24 mouse cellular contexts compared by ENCODE assay signal in the genomic region with DNA sequence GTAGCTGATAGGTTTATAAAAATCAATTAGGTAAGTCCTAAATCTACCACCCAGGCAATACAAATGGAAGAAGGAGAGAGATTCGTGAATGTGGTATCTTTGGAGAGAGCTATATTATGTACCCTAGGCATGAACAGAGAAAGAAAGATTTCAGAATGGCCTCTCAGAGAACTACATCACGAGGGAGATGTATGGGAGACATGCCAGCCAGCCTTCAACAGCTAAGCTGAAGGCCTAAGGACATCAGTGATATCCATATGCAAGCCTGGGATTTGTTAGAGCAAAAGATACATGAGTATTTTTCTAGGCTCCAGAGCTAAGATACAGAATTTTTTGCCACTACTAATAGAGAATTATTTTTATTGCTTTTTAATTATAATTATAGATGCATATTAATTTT.
A peak's percentile ranks its signal among the peaks of the same experiment; 100 is the strongest.
DNase-seq lines count a peak whose midpoint lies in the region; ATAC-seq and TF ChIP-seq lines count a peak whose summit lies in the region.
"Had no signal": no experiment of that assay in that cellular context is flagged by ENCODE, and none has a peak within 500 bp of the region (broad histone marks: within the 10 kb centered on the region; RNA-seq: fewer than 3 reads in every experiment).

No protein-coding gene starts in this region.

- no peak for TF ChIP-seq POLR2A in heart, adult 2 months (IDR thresholded peaks at IDR 0.05; ENCODE audit: insufficient read depth, low read depth, low read length)

- H3K4me3 ChIP-seq in heart, adult 2 months, result no peak overlapping the region
- no peak overlapping the region for H3K4me3 ChIP-seq in heart, embryonic 16.5 days (ENCODE audit: low read length)
- no peak overlapping the region for H3K4me3 ChIP-seq in midbrain, embryonic 11.5 days (ENCODE audit: low read depth, low read length)
- H3K4me3 ChIP-seq in midbrain, postnatal 0 days (ENCODE audit: low read depth, low read length), result no peak overlapping the region
- H3K4me3 ChIP-seq: embryonic facial prominence, embryonic 10.5 days; embryonic facial prominence, embryonic 12.5 days; forebrain, embryonic 13.5 days had no signal

- H3K79me2 ChIP-seq in heart, adult 2 months (replicated peaks; ENCODE audit: control insufficient read depth, insufficient read depth, low read length), result no peaks in the 10 kb centered on the region

- no peaks in the 10 kb centered on the region for H3K27me3 ChIP-seq in heart, adult 2 months (ENCODE audit: control insufficient read depth, insufficient read depth, low read length)
- H3K27me3 ChIP-seq in heart, embryonic 16.5 days (ENCODE audit: control insufficient read depth, insufficient read depth, low read length), result no peaks in the 10 kb centered on the region
- no peaks in the 10 kb centered on the region for H3K27me3 ChIP-seq in midbrain, embryonic 11.5 days (ENCODE audit: control insufficient read depth, insufficient read depth, low read length)
- no peaks in the 10 kb centered on the region for H3K27me3 ChIP-seq in midbrain, postnatal 0 days (ENCODE audit: insufficient read depth, low read length)
- H3K27me3 ChIP-seq: embryonic facial prominence, embryonic 12.5 days; forebrain, embryonic 13.5 days had no signal

- no peaks in the 10 kb centered on the region for H3K4me1 ChIP-seq in heart, adult 2 months (ENCODE audit: control insufficient read depth, insufficient read depth, low read length)
- peaks cover 5% of the 10 kb centered on the region; the same call in 1 of the 2 replicates for H3K4me1 ChIP-seq in heart, embryonic 16.5 days (ENCODE audit: control insufficient read depth, insufficient read depth, low read length)
- H3K4me1 ChIP-seq in midbrain, embryonic 11.5 days (ENCODE audit: control insufficient read depth, insufficient read depth, low read length), result no peaks in the 10 kb centered on the region
- no peaks in the 10 kb centered on the region for H3K4me1 ChIP-seq in midbrain, postnatal 0 days (ENCODE audit: insufficient read depth, low read length)
- H3K4me1 ChIP-seq: embryonic facial prominence, embryonic 10.5 days; embryonic facial prominence, embryonic 12.5 days; forebrain, embryonic 13.5 days had no signal

- no peak overlapping the region for H3K9ac ChIP-seq in heart, adult 2 months (ENCODE audit: low read depth, low read length)
- no peak overlapping the region for H3K9ac ChIP-seq in heart, embryonic 16.5 days (ENCODE audit: low read length)
- H3K9ac ChIP-seq in midbrain, embryonic 11.5 days (ENCODE audit: low read length), result no peak overlapping the region
- no peak overlapping the region for H3K9ac ChIP-seq in midbrain, postnatal 0 days (replicated peaks; ENCODE audit: low read length, poor library complexity, severe bottlenecking)
- H3K9ac ChIP-seq: embryonic facial prominence, embryonic 12.5 days; forebrain, embryonic 13.5 days had no signal

- no peaks in the 10 kb centered on the region for H3K36me3 ChIP-seq in heart, adult 2 months (ENCODE audit: control insufficient read depth, insufficient read depth, low read length)
- no peaks in the 10 kb centered on the region for H3K36me3 ChIP-seq in heart, embryonic 16.5 days (ENCODE audit: control insufficient read depth, insufficient read depth)
- no peaks in the 10 kb centered on the region for H3K36me3 ChIP-seq in midbrain, embryonic 11.5 days (ENCODE audit: control insufficient read depth, insufficient read depth, low read length)
- no peaks in the 10 kb centered on the region for H3K36me3 ChIP-seq in midbrain, postnatal 0 days (ENCODE audit: insufficient read depth, low read length)
- H3K36me3 ChIP-seq: embryonic facial prominence, embryonic 10.5 days; embryonic facial prominence, embryonic 12.5 days; G1E had no signal

- intact Hi-C loops in heart, adult 2 months (cut with DNase I), result no loop called here
- intact Hi-C loops in heart, postnatal 10 days (cut with DNase I), result no loop called here

- TF ChIP-seq EP300 in heart, adult 2 months (IDR thresholded peaks at IDR 0.05; ENCODE audit: insufficient read depth, low read depth, low read length), result no peak

- H3K27ac ChIP-seq in heart, adult 2 months, result no peak overlapping the region
- no peak overlapping the region for H3K27ac ChIP-seq in heart, embryonic 16.5 days (ENCODE audit: low read length)
- no peak overlapping the region for H3K27ac ChIP-seq in midbrain, embryonic 11.5 days (ENCODE audit: low read depth, low read length)
- H3K27ac ChIP-seq in midbrain, postnatal 0 days (ENCODE audit: low read depth, low read length), result no peak overlapping the region
- H3K27ac ChIP-seq: embryonic facial prominence, embryonic 10.5 days; embryonic facial prominence, embryonic 12.5 days; forebrain, embryonic 13.5 days had no signal

- peak; percentile 75 for ATAC-seq in heart, embryonic 16.5 days (replicated peaks; ENCODE audit: extremely low read depth, insufficient read depth, low FRiP score)
- no peak for ATAC-seq in midbrain, embryonic 11.5 days (ENCODE audit: low FRiP score)
- no peak for ATAC-seq in midbrain, postnatal 0 days (ENCODE audit: low FRiP score)
- ATAC-seq: activated CD4-positive, CD25-positive, alpha-beta regulatory T cell, adult 4 months; CD4-positive, CD25-positive, alpha-beta regulatory T cell, adult 4 months; forebrain, embryonic 13.5 days; Patski had no signal

- no peaks in the 10 kb centered on the region for H3K9me3 ChIP-seq in heart, embryonic 16.5 days (replicated peaks; ENCODE audit: control insufficient read depth, low read length)
- no peaks in the 10 kb centered on the region for H3K9me3 ChIP-seq in midbrain, embryonic 11.5 days (ENCODE audit: control insufficient read depth, low read length)
- H3K9me3 ChIP-seq in midbrain, postnatal 0 days (ENCODE audit: low read length), result no peaks in the 10 kb centered on the region
- H3K9me3 ChIP-seq: embryonic facial prominence, embryonic 10.5 days; embryonic facial prominence, embryonic 12.5 days; forebrain, embryonic 13.5 days had no signal

- H3K4me2 ChIP-seq in heart, embryonic 16.5 days (ENCODE audit: low read depth, low read length), result no peak overlapping the region
- H3K4me2 ChIP-seq in midbrain, embryonic 11.5 days, result no peak overlapping the region
- H3K4me2 ChIP-seq in midbrain, postnatal 0 days (ENCODE audit: low read depth, low read length, poor library complexity, severe bottlenecking), result no peak overlapping the region
- H3K4me2 ChIP-seq: embryonic facial prominence, embryonic 12.5 days; forebrain, embryonic 13.5 days had no signal

- no peak for TF ChIP-seq CTCF in heart, adult 2 months (IDR thresholded peaks at IDR 0.05)
- no peak for TF ChIP-seq CTCF in midbrain, postnatal 0 days (IDR thresholded peaks at IDR 0.05)

- DNase-seq in heart, adult 11 months, result peak; percentile 25
- no peak for DNase-seq in heart, adult 2 months
- DNase-seq in heart, adult 9 months (ENCODE audit: low spot score in 2 of 2), result no peak
- peak; percentile 16 to 31 for DNase-seq in heart, postnatal 10 days
- DNase-seq in heart, adult 8-10 months (ENCODE audit: low spot score), result no peak
- peak; percentile 45 for DNase-seq in midbrain, embryonic 11.5 days (ENCODE audit: low spot score, missing footprints)
- no peak for DNase-seq in midbrain, postnatal 0 days (ENCODE audit: low spot score)
- DNase-seq: adrenal gland, adult 8-10 months; adrenal gland, postnatal 14 days; adrenal gland, postnatal 36 days; B cell, adult 2 months; cerebellum, adult 11-12 months; cerebellum, adult 2 months; cerebellum, adult 9-10 months; cerebellum, postnatal 10 days; cerebellum, postnatal 25 days had no signal

- WGBS in heart, adult 2 months, result 38% methylated on average over 2 of the region's 2 CpGs
- whole genome bisulfite sequencing in heart, embryonic 16.5 days, result 40% methylated on average over 2 of the region's 2 CpGs
- 76% methylated on average over 2 of the region's 2 CpGs for WGBS in midbrain, embryonic 11.5 days
- WGBS in midbrain, postnatal 0 days, result 76% methylated on average over 2 of the region's 2 CpGs

Comparison
In these comparisons a context has a peak if more than half of its experiments do, and no peak if none do; other contexts are left out.
1. DNase-seq: peak in heart, adult 11 months (single experiment), heart, postnatal 10 days (2 of 2) and midbrain, embryonic 11.5 days (single experiment); none in heart, adult 2 months (0 of 2), heart, adult 9 months (0 of 2), heart, adult 8-10 months (single experiment) and midbrain, postnatal 0 days (single experiment).